Mouse (Mus musculus): ENCODE measurements around the gene Krt35. TPM values are rescaled to one million over a fixed set of nuclear protein-coding genes. Genes with fewer than 3 reads are reported as not detected.

The Krt35 gene
- total and polyA plus RNA-seq, 2 experiments, result not detected

DNA sequence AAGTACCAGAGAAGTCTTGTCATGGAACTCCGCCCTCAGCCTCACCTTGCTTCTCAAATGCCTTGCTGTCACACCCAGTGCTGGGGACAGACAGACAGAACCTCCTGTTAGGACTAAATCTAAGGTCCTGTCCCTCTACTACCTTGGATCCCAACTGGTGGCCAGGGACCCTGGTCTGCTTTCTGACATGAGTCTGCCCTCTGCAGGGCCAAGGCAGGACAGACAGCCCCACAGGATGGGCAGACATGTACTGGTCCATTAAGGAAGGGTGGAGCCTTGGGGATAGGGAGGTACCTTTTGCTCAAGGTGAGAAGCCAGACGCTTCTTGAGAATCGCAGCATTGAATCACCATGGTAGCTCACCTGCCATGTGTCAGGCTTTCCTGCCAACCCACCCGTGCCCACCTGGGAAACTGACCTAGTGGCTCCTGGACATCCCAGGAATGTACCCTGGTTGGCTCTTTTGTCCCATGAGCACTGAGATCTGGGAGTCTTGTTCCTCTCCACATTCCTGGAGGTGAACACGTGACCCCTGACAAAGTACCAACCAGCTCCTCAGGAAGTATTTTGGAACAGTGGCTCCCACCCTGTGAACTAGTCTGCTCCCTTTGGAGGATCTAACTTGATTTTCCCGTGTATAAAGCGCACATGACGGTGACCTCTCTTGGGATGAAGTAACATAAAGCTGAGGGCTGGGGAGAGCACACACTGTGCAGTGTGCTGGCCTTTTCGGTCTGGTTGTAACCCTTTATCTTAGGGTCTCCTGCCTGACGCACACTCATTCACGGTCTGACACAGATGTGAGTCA lies 17.1 kb upstream of the Krt35 start:
- no peak overlapping the region for H3K27ac ChIP-seq (replicated peaks; ENCODE audit: insufficient read depth, low read depth, low read length)
- H3K4me1 ChIP-seq (ENCODE audit: control insufficient read depth, insufficient read depth, low read length), result no peaks in the 10 kb centered on the region
- no peaks in the 10 kb centered on the region for H3K27me3 ChIP-seq (ENCODE audit: control insufficient read depth, insufficient read depth, low read length)
- H3K36me3 ChIP-seq (ENCODE audit: control insufficient read depth, insufficient read depth, low read length), result no peaks in the 10 kb centered on the region
- no peak overlapping the region for H3K4me3 ChIP-seq (ENCODE audit: insufficient read depth, low read depth, low read length)
- no peaks in the 10 kb centered on the region for H3K79me2 ChIP-seq (ENCODE audit: control insufficient read depth, insufficient read depth, low read length)
- TF ChIP-seq CTCF (IDR thresholded peaks at IDR 0.05; ENCODE audit: low read depth, low read length) (no peak), POLR2A (IDR thresholded peaks at IDR 0.05; ENCODE audit: extremely low read depth, insufficient read depth, low read length) (no peak)
- no peak overlapping the region for H3K9ac ChIP-seq (ENCODE audit: low read depth, low read length)
- no peak for DNase-seq (ENCODE audit: extremely low read depth, low read depth, low spot score)
- 69% methylated on average over 11 of the region's 11 CpGs for WGBS

- Histone ChIP-seq H3K36me3 (ENCODE audit: control insufficient read depth, insufficient read depth, low read length) (no peaks in the 10 kb centered on the region), H3K27me3 (ENCODE audit: control insufficient read depth, insufficient read depth, low read length) (no peaks in the 10 kb centered on the region), H3K79me2 (ENCODE audit: control insufficient read depth, insufficient read depth, low read length) (no peaks in the 10 kb centered on the region), H3K9ac (ENCODE audit: low read depth, low read length) (no peak within 1 kb of the TSS), H3K4me3 (ENCODE audit: insufficient read depth, low read depth, low read length) (no peak within 1 kb of the TSS), H3K4me1 (ENCODE audit: control insufficient read depth, insufficient read depth, low read length) (no peaks in the 10 kb centered on the region), H3K27ac (replicated peaks; ENCODE audit: insufficient read depth, low read depth, low read length) (no peak within 1 kb of the TSS)
- TF ChIP-seq POLR2A (IDR thresholded peaks at IDR 0.05; ENCODE audit: extremely low read depth, insufficient read depth, low read length), result no peak
- no peak for TF ChIP-seq CTCF (IDR thresholded peaks at IDR 0.05; ENCODE audit: low read depth, low read length)
- DNase-seq (ENCODE audit: extremely low read depth, low read depth, low spot score), result no peak
- 90% methylated on average over 6 of the region's 6 CpGs for WGBS
These were observed 9.6 kb upstream of the Krt35 start, which contains the start of gene Krt36 for GRCm38 (mm10) chr11:100105576-100106122. Gene Krt36 (minus strand): TSS chr11:100105626.

DNA sequence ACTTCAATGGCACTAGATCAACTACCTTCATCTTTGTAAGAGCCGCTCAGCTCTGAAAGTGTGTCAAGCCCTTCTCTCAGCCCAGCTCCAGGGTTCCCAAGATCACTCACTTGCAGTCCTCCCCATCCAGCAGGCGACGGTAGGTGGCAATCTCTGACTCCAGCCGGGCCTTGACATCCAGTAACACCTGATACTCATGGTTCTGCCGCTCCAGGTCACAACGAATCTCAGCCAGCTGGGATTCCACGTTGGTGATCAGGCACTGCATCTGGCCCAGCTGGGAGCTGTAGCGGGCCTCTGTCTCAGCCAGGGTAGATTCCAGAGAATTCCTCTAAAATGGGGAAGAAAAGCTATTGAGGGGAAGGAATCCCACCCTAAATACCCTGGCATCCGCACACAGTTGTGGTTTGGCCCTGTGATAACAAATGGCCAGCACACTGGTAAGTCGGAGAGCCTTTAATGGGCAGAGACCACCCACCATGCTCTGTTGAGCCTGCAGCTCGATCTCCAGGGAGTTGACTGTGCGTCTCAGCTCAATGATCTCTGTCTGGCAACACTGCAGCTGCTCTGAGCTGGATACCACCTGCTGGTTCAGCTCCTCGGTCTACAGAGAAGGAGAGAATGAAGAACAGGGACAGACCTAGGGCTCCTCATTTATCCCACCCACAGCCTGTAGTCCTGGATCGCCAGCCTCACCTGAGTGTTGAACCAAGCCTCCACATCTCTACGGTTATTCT lies 6.8 kb upstream of the Krt35 start:
- DNase-seq (ENCODE audit: extremely low read depth, low read depth, low spot score), result no peak
- WGBS, result 76% methylated on average over 15 of the region's 15 CpGs

GRCm38 (mm10) chr11:100100391-100100790 lies 4.3 kb upstream of the Krt35 start:
- Histone ChIP-seq H3K79me2 (ENCODE audit: control insufficient read depth, insufficient read depth, low read length) (no peaks in the 10 kb centered on the region), H3K4me3 (ENCODE audit: insufficient read depth, low read depth, low read length) (no peak overlapping the region), H3K9ac (ENCODE audit: low read depth, low read length) (no peak overlapping the region), H3K4me1 (ENCODE audit: control insufficient read depth, insufficient read depth, low read length) (no peaks in the 10 kb centered on the region), H3K36me3 (ENCODE audit: control insufficient read depth, insufficient read depth, low read length) (no peaks in the 10 kb centered on the region), H3K27ac (replicated peaks; ENCODE audit: insufficient read depth, low read depth, low read length) (no peak overlapping the region), H3K27me3 (ENCODE audit: control insufficient read depth, insufficient read depth, low read length) (no peaks in the 10 kb centered on the region)
- no peak for TF ChIP-seq POLR2A (IDR thresholded peaks at IDR 0.05; ENCODE audit: extremely low read depth, insufficient read depth, low read length)
- no peak for TF ChIP-seq CTCF (IDR thresholded peaks at IDR 0.05; ENCODE audit: low read depth, low read length)
- no peak for DNase-seq (ENCODE audit: extremely low read depth, low read depth, low spot score)
- WGBS, result 78% methylated on average over 4 of the region's 4 CpGs

More for the DNA sequence above, 6.8 kb upstream of the Krt35 start:
- Histone ChIP-seq H3K79me2 (ENCODE audit: control insufficient read depth, insufficient read depth, low read length) (no peaks in the 10 kb centered on the region), H3K4me3 (ENCODE audit: insufficient read depth, low read depth, low read length) (no peak overlapping the region), H3K27me3 (ENCODE audit: control insufficient read depth, insufficient read depth, low read length) (no peaks in the 10 kb centered on the region), H3K4me1 (ENCODE audit: control insufficient read depth, insufficient read depth, low read length) (no peaks in the 10 kb centered on the region), H3K9ac (ENCODE audit: low read depth, low read length) (no peak overlapping the region), H3K36me3 (ENCODE audit: control insufficient read depth, insufficient read depth, low read length) (no peaks in the 10 kb centered on the region), H3K27ac (replicated peaks; ENCODE audit: insufficient read depth, low read depth, low read length) (no peak overlapping the region)
- no peak for TF ChIP-seq CTCF (IDR thresholded peaks at IDR 0.05; ENCODE audit: low read depth, low read length)
- TF ChIP-seq POLR2A (IDR thresholded peaks at IDR 0.05; ENCODE audit: extremely low read depth, insufficient read depth, low read length), result no peak

DNA sequence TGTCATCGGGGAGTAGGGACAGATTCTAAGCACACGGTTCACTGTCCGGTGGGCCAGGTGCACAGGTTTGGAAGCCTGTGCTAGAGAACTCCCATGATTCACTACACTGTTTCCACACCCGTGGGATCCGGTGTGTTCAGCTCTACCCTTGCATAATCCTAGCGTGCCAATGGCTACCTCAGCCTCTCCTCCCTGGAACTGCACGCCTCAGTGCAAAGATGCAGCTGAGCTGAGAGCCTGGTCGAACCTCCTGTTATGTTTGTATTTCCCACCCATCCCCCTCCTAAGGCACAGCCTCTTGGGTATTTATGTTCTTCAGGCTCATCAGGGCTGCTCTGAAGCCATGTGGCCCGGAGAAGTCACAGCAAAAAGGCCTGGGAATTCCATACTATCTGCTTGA lies 1.8 kb upstream of the Krt35 start:
- no peak overlapping the region for H3K27ac ChIP-seq (replicated peaks; ENCODE audit: insufficient read depth, low read depth, low read length)
- no peaks in the 10 kb centered on the region for H3K79me2 ChIP-seq (ENCODE audit: control insufficient read depth, insufficient read depth, low read length)
- H3K4me1 ChIP-seq (ENCODE audit: control insufficient read depth, insufficient read depth, low read length), result no peaks in the 10 kb centered on the region
- TF ChIP-seq CTCF (IDR thresholded peaks at IDR 0.05; ENCODE audit: low read depth, low read length) (no peak), POLR2A (IDR thresholded peaks at IDR 0.05; ENCODE audit: extremely low read depth, insufficient read depth, low read length) (no peak)
- WGBS, result 63% methylated on average over 9 of the region's 9 CpGs
- H3K9ac ChIP-seq (ENCODE audit: low read depth, low read length), result no peak overlapping the region
- no peak overlapping the region for H3K4me3 ChIP-seq (ENCODE audit: insufficient read depth, low read depth, low read length)
- H3K27me3 ChIP-seq (ENCODE audit: control insufficient read depth, insufficient read depth, low read length), result no peaks in the 10 kb centered on the region
- no peak for DNase-seq (ENCODE audit: extremely low read depth, low read depth, low spot score)
- H3K36me3 ChIP-seq (ENCODE audit: control insufficient read depth, insufficient read depth, low read length), result no peaks in the 10 kb centered on the region
